Mouse (Mus musculus) CH12.LX (cell line): ENCODE measurements around the gene Klhdc10. TPM values are rescaled to one million over a fixed set of nuclear protein-coding genes. Genes with fewer than 3 reads are reported as not detected.

ENCODE experiments used
- DNase-seq: peaks from one replicate; pipeline ENCODE4 v3.0.0-alpha.2; 2013; ENCODE audit errors: extremely low read depth
- H3K27ac ChIP-seq: 2 replicates; pipeline ENCODE4 v1.5.1; 2012; ENCODE audit warnings: low read depth, mild to moderate bottlenecking, control low read depth, moderate library complexity; ENCODE audit not compliant: insufficient read depth
- H3K27me3 ChIP-seq: replicated peaks from 2 replicates; pipeline ENCODE3; 2012; ENCODE audit warnings: inconsistent platforms
- H3K36me3 ChIP-seq, 2 experiments: replicated peaks in 1 of 2; 2 replicates each; pipeline versions ENCODE3 to v1.6.1; 2012; ENCODE audit warnings: inconsistent platforms in 1 of 2, low read length in 1 of 2, mild to moderate bottlenecking in 1 of 2, mixed read lengths in 1 of 2, moderate library complexity in 1 of 2; ENCODE audit not compliant: control insufficient read depth in 1 of 2, insufficient read depth in 1 of 2
- H3K4me1 ChIP-seq, 2 experiments: 2 replicates each; pipeline ENCODE4 v1.6.1; 2012; ENCODE audit warnings: inconsistent platforms in 1 of 2, moderate library complexity in 1 of 2; ENCODE audit not compliant: insufficient read depth in 2 of 2, control insufficient read depth in 1 of 2
- H3K4me2 ChIP-seq: 2 replicates; pipeline ENCODE4 v1.6.1; 2012; ENCODE audit warnings: low read depth, mild to moderate bottlenecking, control low read depth; ENCODE audit not compliant: poor library complexity, insufficient read depth, severe bottlenecking
- H3K4me3 ChIP-seq, 3 experiments: fragments of 150-350 bp in 1 of 3; sonication (generic) in 1 of 3; replicated peaks in 1 of 3; 2 replicates each; pipeline versions ENCODE3 to v1.5.1; 2011 to 2012; ENCODE audit warnings: low read depth in 2 of 3, low read length in 2 of 3, mild to moderate bottlenecking in 2 of 3, moderate library complexity in 2 of 3, control low read depth in 1 of 3, improper control_type of control experiment in 1 of 3, inconsistent platforms in 1 of 3, mixed read lengths in 1 of 3; ENCODE audit not compliant: poor library complexity in 1 of 3
- H3K79me2 ChIP-seq: replicated peaks from 2 replicates; pipeline ENCODE4 v1.6.1; 2012; ENCODE audit warnings: mild to moderate bottlenecking, moderate library complexity; ENCODE audit not compliant: control insufficient read depth, poor library complexity, insufficient read depth, severe bottlenecking; ENCODE audit errors: extremely low read depth
- H3K9ac ChIP-seq: 2 replicates; pipeline ENCODE4 v1.6.1; 2012; ENCODE audit warnings: low read depth, mild to moderate bottlenecking, control low read depth, moderate library complexity; ENCODE audit not compliant: insufficient read depth
- H3K9me3 ChIP-seq: replicated peaks from 2 replicates; pipeline ENCODE3; 2012; ENCODE audit warnings: low read length, inconsistent platforms, mixed read lengths
- BHLHE40 ChIP-seq: IDR thresholded peaks from 2 replicates; pipeline ENCODE4 v1.6.1; 2011; ENCODE audit warnings: mild to moderate bottlenecking, low read depth, low read length, improper control_type of control experiment
- CHD1 ChIP-seq: IDR thresholded peaks from 2 replicates; pipeline ENCODE4 v1.6.1; 2012; ENCODE audit warnings: low read depth, low read length, improper control_type of control experiment, inconsistent platforms
- CHD2 ChIP-seq: IDR thresholded peaks from 2 replicates; pipeline ENCODE4 v1.6.1; 2011; ENCODE audit warnings: low read length, improper control_type of control experiment
- E2F4 ChIP-seq: IDR thresholded peaks from 2 replicates; pipeline ENCODE4 v1.6.1; 2011; ENCODE audit warnings: low read depth, low read length, improper control_type of control experiment; ENCODE audit not compliant: insufficient replicate concordance
- ELF1 ChIP-seq: IDR thresholded peaks from 2 replicates; pipeline ENCODE4 v1.6.1; 2014; ENCODE audit warnings: low read depth, mild to moderate bottlenecking, inconsistent platforms, low read length, improper control_type of control experiment
- EP300 ChIP-seq: IDR thresholded peaks from 2 replicates; pipeline ENCODE4 v1.6.1; 2011; ENCODE audit warnings: low read length, improper control_type of control experiment
- IRF4 ChIP-seq: IDR thresholded peaks from 2 replicates; pipeline ENCODE4 v1.6.1; 2014; ENCODE audit warnings: low read depth, mild to moderate bottlenecking, inconsistent platforms, low read length, improper control_type of control experiment
- JUND ChIP-seq: conservative IDR thresholded peaks from 2 replicates; pipeline ENCODE4 v1.6.1; 2011; ENCODE audit warnings: low read depth, low read length, improper control_type of control experiment
- MXI1 ChIP-seq: IDR thresholded peaks from 2 replicates; pipeline ENCODE4 v1.6.1; 2011; ENCODE audit warnings: mild to moderate bottlenecking, low read depth, low read length, improper control_type of control experiment
- NELFE ChIP-seq: IDR thresholded peaks from 2 replicates; pipeline ENCODE4 v1.6.1; 2011; ENCODE audit warnings: low read depth, low read length, improper control_type of control experiment
- NRF1 ChIP-seq: IDR thresholded peaks from 2 replicates; pipeline ENCODE4 v1.6.1; 2014; ENCODE audit warnings: low read depth, mild to moderate bottlenecking, inconsistent platforms, low read length, improper control_type of control experiment, moderate library complexity
- POLR2A ChIP-seq: IDR thresholded peaks from 2 replicates; pipeline ENCODE4 v1.6.1; 2011; ENCODE audit warnings: low read depth, mild to moderate bottlenecking, improper control_type of control experiment, low read length
- POLR2AphosphoS2 ChIP-seq: IDR thresholded peaks from 2 replicates; pipeline ENCODE4 v1.6.1; 2011; ENCODE audit warnings: low read depth, low read length, improper control_type of control experiment
- RCOR1 ChIP-seq: conservative IDR thresholded peaks from 2 replicates; pipeline ENCODE4 v1.6.1; 2012; ENCODE audit warnings: low read depth, mild to moderate bottlenecking, inconsistent platforms, low read length, improper control_type of control experiment
- SMC3 ChIP-seq: IDR thresholded peaks from 2 replicates; pipeline ENCODE4 v1.6.1; 2011; ENCODE audit warnings: low read depth, low read length, improper control_type of control experiment
- TCF12 ChIP-seq: IDR thresholded peaks from 2 replicates; pipeline ENCODE4 v1.6.1; 2014; ENCODE audit warnings: low read depth, mild to moderate bottlenecking, inconsistent platforms, low read length, improper control_type of control experiment
- UBTF ChIP-seq: IDR thresholded peaks from 2 replicates; pipeline ENCODE4 v1.6.1; 2012; ENCODE audit warnings: low read depth, mild to moderate bottlenecking, inconsistent platforms, low read length, improper control_type of control experiment, moderate library complexity
- USF1 ChIP-seq: IDR thresholded peaks from 2 replicates; pipeline ENCODE4 v1.6.1; 2014; ENCODE audit warnings: low read depth, mild to moderate bottlenecking, inconsistent platforms, low read length, improper control_type of control experiment
- ZMIZ1 ChIP-seq: IDR thresholded peaks from 2 replicates; pipeline ENCODE4 v1.6.1; 2012; ENCODE audit warnings: low read depth, mild to moderate bottlenecking, inconsistent platforms, low read length, improper control_type of control experiment
- dilution Hi-C: fragments of 300-500 bp; cut with MboI; formaldehyde crosslinking; loops from 2 replicates; pipeline ENCODE4 v1.14.3; 2020; ENCODE audit warnings: low sequenced_read_pairs; ENCODE audit not compliant: extremely low pct_unique_long_range_greater_than_20kb, extremely low pct_ligation_motif_present
- in situ Hi-C: fragments of 300-500 bp; cut with MboI; formaldehyde crosslinking; loops from 3 replicates; pipeline ENCODE4 v1.14.3; 2019; ENCODE audit warnings: low sequenced_read_pairs, low pct_ligation_motif_present, low pct_unique_long_range_greater_than_20kb, mixed read lengths
- polyA plus RNA-seq: library from polyadenylated mRNA; unstranded; fragments of >175 nt; gene quantifications from 2 replicates; pipeline ENCODE4 v1.2.1, GENCODE M21; 2012; ENCODE audit warnings: low read depth; ENCODE audit not compliant: insufficient read length
- total RNA-seq, 2 experiments: library from RNA; depleted of rRNA; stranded (reverse); fragments of 300-350 nt in 1 of 2; fragments of >200 nt in 1 of 2; gene quantifications; 2 replicates each; pipeline ENCODE4 v1.2.3; 2012 to 2014

The Klhdc10 gene
- total and polyA plus RNA-seq, 3 experiments, result 22.1 to 30.6 (median 29.6) TPM

DNA sequence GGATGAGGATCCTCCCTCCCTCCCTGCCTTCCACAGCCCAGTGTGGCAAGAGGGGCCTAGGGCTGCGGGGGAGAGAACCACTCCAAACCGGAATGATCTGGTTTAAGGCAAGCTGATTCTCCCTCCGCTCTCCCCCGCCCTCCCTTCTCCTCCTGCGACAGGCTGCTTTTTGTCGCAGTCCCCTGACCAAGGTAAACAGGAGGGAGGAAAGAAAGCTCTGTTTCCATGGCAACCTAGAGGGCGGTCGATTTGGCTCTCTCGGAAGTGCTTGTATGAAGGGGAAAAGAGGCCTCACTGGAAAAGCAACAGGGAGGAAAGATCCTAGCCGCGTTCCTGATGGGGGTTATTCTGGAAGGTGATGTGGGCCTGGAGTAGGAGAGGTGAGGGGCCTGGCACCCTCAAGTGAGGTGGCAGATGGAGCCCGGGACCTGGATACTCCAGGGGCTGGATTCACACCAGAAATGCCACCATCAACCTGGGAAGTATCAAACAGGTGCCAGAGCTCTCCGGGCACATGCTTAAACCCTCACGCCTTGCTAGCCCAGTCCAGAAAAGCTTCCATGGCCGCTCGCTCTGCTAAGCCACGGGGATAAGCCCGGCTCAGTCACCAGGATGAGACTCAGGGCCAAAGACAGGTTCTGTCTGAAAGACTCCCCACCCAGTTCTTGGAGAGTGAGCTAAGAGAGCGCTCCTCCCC, 59.2 kb downstream of the Klhdc10 start:
- dilution Hi-C loops, result no loop called here
- DNase-seq, result no peak
- H3K79me2 ChIP-seq, result no peaks in the 10 kb centered on the region
- peaks cover 7 to 13% of the 10 kb centered on the region in 2 experiments for H3K4me1 ChIP-seq
- no peaks in the 10 kb centered on the region for H3K36me3 ChIP-seq
- TF ChIP-seq USF1 (no peak), POLR2AphosphoS2 (no peak), MXI1 (no peak)
- no peak overlapping the region for H3K9ac ChIP-seq
- peaks cover 14% of the 10 kb centered on the region for H3K27me3 ChIP-seq
- no peaks in the 10 kb centered on the region for H3K9me3 ChIP-seq
- H3K4me2 ChIP-seq, result no peak overlapping the region
- in situ Hi-C loops, result no loop called here
- H3K4me3 ChIP-seq, result no peak overlapping the region
- H3K27ac ChIP-seq, result no peak overlapping the region

DNA sequence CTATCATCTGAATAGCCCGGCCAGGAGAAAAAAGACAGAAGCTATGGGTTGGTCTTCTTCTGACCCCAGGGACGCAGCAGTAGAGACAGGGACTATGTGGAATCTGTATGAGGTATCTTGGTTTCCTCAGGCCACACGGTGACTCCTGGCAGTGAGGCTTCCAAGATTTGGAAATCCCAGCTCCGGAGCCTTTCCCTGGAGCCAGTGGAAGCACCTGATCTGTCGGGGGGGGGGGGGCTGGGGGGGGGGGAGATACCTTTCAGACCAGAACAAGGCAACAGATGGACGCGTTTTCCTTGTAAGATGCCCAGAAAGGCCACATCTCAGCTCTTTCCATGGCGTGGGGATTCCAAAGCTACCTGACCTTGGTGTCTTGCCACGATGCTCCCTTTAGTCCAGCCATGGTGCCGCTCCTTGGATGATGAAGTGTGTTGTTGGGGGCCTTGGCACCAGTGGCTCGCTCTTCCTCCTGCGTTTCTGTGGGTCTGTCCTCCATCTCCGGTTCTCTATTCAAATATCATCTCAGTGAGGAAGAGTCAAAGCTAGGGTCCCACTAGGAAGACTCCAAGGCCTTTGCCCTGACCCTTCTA, 60.2 kb downstream of the Klhdc10 start:
- dilution Hi-C loops (no loop called here), in situ Hi-C loops (no loop called here)
- Histone ChIP-seq H3K4me1 (peaks cover 7 to 13% of the 10 kb centered on the region in 2 experiments), H3K4me2 (no peak overlapping the region), H3K79me2 (no peaks in the 10 kb centered on the region), H3K27me3 (peaks cover 14% of the 10 kb centered on the region), H3K9ac (no peak overlapping the region), H3K9me3 (no peaks in the 10 kb centered on the region), H3K27ac (no peak overlapping the region), H3K36me3 (no peaks in the 10 kb centered on the region), H3K4me3 (no peak overlapping the region)
- DNase-seq, result no peak
- TF ChIP-seq NELFE, result no peak
- TF ChIP-seq NRF1, result no peak
- no peak for TF ChIP-seq CHD1
- TF ChIP-seq CHD2, result no peak
- TF ChIP-seq UBTF, result no peak
- no peak for TF ChIP-seq IRF4
- no peak for TF ChIP-seq TCF12
- TF ChIP-seq BHLHE40, result no peak
- no peak for TF ChIP-seq EP300
- no peak for TF ChIP-seq JUND
- TF ChIP-seq E2F4, result no peak
- TF ChIP-seq ZMIZ1, result no peak
- no peak for TF ChIP-seq RCOR1
- no peak for TF ChIP-seq SMC3
- no peak for TF ChIP-seq POLR2A
- no peak for TF ChIP-seq ELF1
- no peak for TF ChIP-seq USF1
